Mouse (Mus musculus) liver, embryonic 16.5 days (tissue): Measurements from ENCODE around the gene Calhm3. TPM values are rescaled to one million over a fixed set of nuclear protein-coding genes. Genes with fewer than 3 reads are reported as not detected.

ENCODE experiments used
- ATAC-seq: fragments of 200-750 bp; cut with Nextera tagmentation; 2 replicates; pipeline ENCODE4 v1.8.0; 2017; ENCODE audit warnings: low read depth, mild to moderate bottlenecking, moderate number of reproducible peaks, moderate library complexity
- H3K27ac ChIP-seq: fragments of 300-500 bp; sonication (generic); 2 replicates; pipeline ENCODE4 v1.5.1; 2014; ENCODE audit warnings: mild to moderate bottlenecking, low read length
- H3K27me3 ChIP-seq: fragments of 300-500 bp; sonication (generic); 2 replicates; pipeline ENCODE4 v1.6.1; 2014; ENCODE audit warnings: low read depth, low read length, mixed read lengths; ENCODE audit not compliant: control insufficient read depth, insufficient read depth
- H3K36me3 ChIP-seq: fragments of 300-500 bp; sonication (generic); 2 replicates; pipeline ENCODE4 v1.6.1; 2014; ENCODE audit warnings: mild to moderate bottlenecking; ENCODE audit not compliant: control insufficient read depth, insufficient read depth
- H3K4me1 ChIP-seq: fragments of 300-500 bp; sonication (generic); 2 replicates; pipeline ENCODE4 v1.6.1; 2014; ENCODE audit warnings: low read depth, low read length, mixed read lengths; ENCODE audit not compliant: control insufficient read depth
- H3K4me2 ChIP-seq: fragments of 300-500 bp; sonication (generic); 2 replicates; pipeline ENCODE4 v1.6.1; 2014; ENCODE audit warnings: low read depth, low read length, mixed read lengths
- H3K4me3 ChIP-seq: fragments of 300-500 bp; sonication (generic); 2 replicates; pipeline ENCODE4 v1.5.1; 2014; ENCODE audit warnings: low read depth, mild to moderate bottlenecking, low read length
- H3K9ac ChIP-seq: fragments of 300-500 bp; sonication (generic); 2 replicates; pipeline ENCODE4 v1.6.1; 2014; ENCODE audit warnings: low read depth, low read length
- H3K9me3 ChIP-seq: fragments of 300-500 bp; sonication (generic); replicated peaks from 2 replicates; pipeline ENCODE4 v1.6.1; 2016; ENCODE audit warnings: low read length; ENCODE audit not compliant: control insufficient read depth
- WGBS: fragments of 180-500 bp; shearing (Covaris S2); extraction: QIAGEN DNeasy Blood & Tissue Kit; methylation state at CpG from one replicate; pipeline ENCODE4 v1.1.7; 2014; ENCODE audit not compliant: insufficient replicate concordance; 5-methylcytosine and 5-hydroxymethylcytosine counted together
- polyA plus RNA-seq: library from polyadenylated mRNA; unstranded; fragments of >200 nt; fragmentation: Nextera tagmentation; extraction: Ambion mirVana; gene quantifications from 2 replicates; pipeline ENCODE4 v1.2.1, GENCODE M21; 2015

The Calhm3 gene
- polyA plus RNA-seq, result not detected in 2 replicates

GRCm38 (mm10) chr19:47157664-47158063 lies at the start of gene Calhm3:
TSS of gene Calhm3 (minus strand) at chr19:47157764.
- Histone ChIP-seq H3K27me3 (no peaks in the 10 kb centered on the region), H3K9ac (no peak within 1 kb of the TSS), H3K4me1 (no peaks in the 10 kb centered on the region), H3K27ac (no peak within 1 kb of the TSS), H3K36me3 (no peaks in the 10 kb centered on the region), H3K4me3 (no peak within 1 kb of the TSS), H3K9me3 (no peaks in the 10 kb centered on the region), H3K4me2 (no peak within 1 kb of the TSS)
- ATAC-seq, result no peak
- WGBS, result 66% methylated on average over 11 of the region's 11 CpGs

GRCm38 (mm10) chr19:47206126-47206525 lies 48.6 kb upstream of the Calhm3 start:
- ATAC-seq, result no peak
- H3K4me2 ChIP-seq, result no peak overlapping the region
- 39% methylated on average over 1 of the region's 1 CpGs for WGBS
- H3K4me3 ChIP-seq, result no peak overlapping the region
- no peak overlapping the region for H3K27ac ChIP-seq
- H3K4me1 ChIP-seq, result no peaks in the 10 kb centered on the region
- H3K27me3 ChIP-seq, result no peaks in the 10 kb centered on the region
- no peaks in the 10 kb centered on the region for H3K36me3 ChIP-seq
- H3K9ac ChIP-seq, result no peak overlapping the region
- no peaks in the 10 kb centered on the region for H3K9me3 ChIP-seq

GRCm38 (mm10) chr19:47204653-47205052 lies 47.1 kb upstream of the Calhm3 start:
- no peak overlapping the region for H3K27ac ChIP-seq
- H3K4me3 ChIP-seq, result no peak overlapping the region
- H3K9ac ChIP-seq, result no peak overlapping the region
- no peaks in the 10 kb centered on the region for H3K36me3 ChIP-seq
- no peak for ATAC-seq
- no peak overlapping the region for H3K4me2 ChIP-seq
- H3K9me3 ChIP-seq, result no peaks in the 10 kb centered on the region
- H3K27me3 ChIP-seq, result no peaks in the 10 kb centered on the region
- WGBS, result 64% methylated on average over 6 of the region's 6 CpGs
- no peaks in the 10 kb centered on the region for H3K4me1 ChIP-seq

GRCm38 (mm10) chr19:47203042-47203441 lies 45.5 kb upstream of the Calhm3 start:
- WGBS, result 66% methylated on average over 6 of the region's 6 CpGs
- ATAC-seq, result no peak

GRCm38 (mm10) chr19:47202429-47202828 lies 44.9 kb upstream of the Calhm3 start:
- H3K4me2 ChIP-seq, result no peak overlapping the region
- no peaks in the 10 kb centered on the region for H3K27me3 ChIP-seq
- H3K9ac ChIP-seq, result no peak overlapping the region
- 48% methylated on average over 6 of the region's 6 CpGs for WGBS
- H3K4me1 ChIP-seq, result no peaks in the 10 kb centered on the region
- no peak for ATAC-seq
- no peaks in the 10 kb centered on the region for H3K36me3 ChIP-seq
- H3K27ac ChIP-seq, result no peak overlapping the region
- no peaks in the 10 kb centered on the region for H3K9me3 ChIP-seq
- H3K4me3 ChIP-seq, result no peak overlapping the region

More at GRCm38 (mm10) chr19:47203042-47203441, 45.5 kb upstream of the Calhm3 start:
- Histone ChIP-seq H3K4me2 (no peak overlapping the region), H3K27ac (no peak overlapping the region), H3K9me3 (no peaks in the 10 kb centered on the region), H3K4me3 (no peak overlapping the region), H3K27me3 (no peaks in the 10 kb centered on the region), H3K9ac (no peak overlapping the region), H3K4me1 (no peaks in the 10 kb centered on the region), H3K36me3 (no peaks in the 10 kb centered on the region)

GRCm38 (mm10) chr19:47201972-47202371 lies 44.4 kb upstream of the Calhm3 start:
- Histone ChIP-seq H3K27ac (no peak overlapping the region), H3K4me2 (no peak overlapping the region)
- ATAC-seq, result no peak

GRCm38 (mm10) chr19:47198671-47199350 lies 41.2 kb upstream of the Calhm3 start:
- 69% methylated on average over 13 of the region's 13 CpGs for WGBS

More at GRCm38 (mm10) chr19:47201972-47202371, 44.4 kb upstream of the Calhm3 start:
- Histone ChIP-seq H3K4me1 (no peaks in the 10 kb centered on the region), H3K9ac (no peak overlapping the region), H3K9me3 (no peaks in the 10 kb centered on the region), H3K36me3 (no peaks in the 10 kb centered on the region), H3K4me3 (no peak overlapping the region), H3K27me3 (no peaks in the 10 kb centered on the region)
- 61% methylated on average over 12 of the region's 12 CpGs for WGBS

GRCm38 (mm10) chr19:47192158-47192557 lies 34.6 kb upstream of the Calhm3 start:
- Histone ChIP-seq H3K27ac (no peak overlapping the region), H3K27me3 (no peaks in the 10 kb centered on the region), H3K4me2 (no peak overlapping the region), H3K9me3 (no peaks in the 10 kb centered on the region), H3K4me3 (no peak overlapping the region), H3K4me1 (no peaks in the 10 kb centered on the region), H3K9ac (no peak overlapping the region), H3K36me3 (no peaks in the 10 kb centered on the region)
- ATAC-seq, result no peak
- WGBS, result 80% methylated on average over 5 of the region's 5 CpGs

More at GRCm38 (mm10) chr19:47198671-47199350, 41.2 kb upstream of the Calhm3 start:
- Histone ChIP-seq H3K4me2 (no peak overlapping the region), H3K9me3 (no peaks in the 10 kb centered on the region), H3K27ac (no peak overlapping the region), H3K27me3 (no peaks in the 10 kb centered on the region), H3K4me1 (no peaks in the 10 kb centered on the region), H3K4me3 (no peak overlapping the region), H3K9ac (no peak overlapping the region), H3K36me3 (no peaks in the 10 kb centered on the region)
- no peak for ATAC-seq

- Histone ChIP-seq H3K36me3 (no peaks in the 10 kb centered on the region), H3K4me2 (no peak overlapping the region), H3K4me3 (no peak overlapping the region), H3K27me3 (no peaks in the 10 kb centered on the region), H3K9ac (no peak overlapping the region), H3K9me3 (no peaks in the 10 kb centered on the region), H3K4me1 (no peaks in the 10 kb centered on the region), H3K27ac (no peak overlapping the region)
- no peak for ATAC-seq
- WGBS, result 66% methylated on average over 11 of the region's 11 CpGs
These were observed 31.1 kb upstream of the Calhm3 start for GRCm38 (mm10) chr19:47188515-47189128.
